Mouse (Mus musculus) urinary bladder, postnatal 36 days (tissue): ENCODE results near the gene Fam71e2.

Experiments
- DNase-seq, 2 experiments: peaks; one replicate each; pipeline ENCODE4 v3.0.0; 2022; ENCODE audit warnings: low spot score in 2 of 2, mixed read lengths in 1 of 2

The Fam71e2 gene

DNA sequence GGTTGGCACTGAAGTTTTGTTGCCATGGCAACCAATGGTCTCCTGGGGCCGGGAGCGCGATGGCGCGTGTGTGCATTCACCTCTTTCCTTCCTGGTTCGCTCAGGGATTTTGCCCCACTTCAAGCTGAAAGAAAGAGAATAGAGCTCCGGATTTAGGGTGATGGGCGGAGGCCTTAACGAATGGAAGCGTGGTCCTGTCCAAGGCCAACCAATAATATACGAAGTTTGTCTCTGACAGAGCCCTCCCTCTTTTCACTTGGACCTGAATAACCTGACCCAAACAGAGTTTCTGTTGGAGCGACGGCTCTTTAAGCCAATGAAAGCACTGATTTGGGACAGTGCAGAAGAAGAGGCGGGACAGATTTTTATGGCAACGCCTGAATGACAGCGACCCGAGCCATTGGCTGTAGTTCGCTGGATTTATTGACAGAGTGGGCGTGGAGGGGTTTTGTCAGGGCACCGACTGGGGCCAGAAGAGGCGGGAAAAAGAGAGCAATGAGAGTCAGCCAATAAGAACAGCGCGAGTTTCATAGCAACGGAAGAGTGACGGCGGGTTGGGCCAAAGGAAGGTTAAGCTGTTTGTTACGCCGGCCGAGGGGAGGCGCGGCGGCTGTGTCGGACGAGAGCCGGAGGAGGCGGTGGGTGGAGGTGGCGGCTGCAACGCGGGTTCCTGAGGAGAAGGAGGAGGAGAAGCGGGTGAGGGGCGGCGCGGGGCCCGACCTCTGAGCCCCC, 31.4 kb downstream of the Fam71e2 start, which contains the start of gene Kmt5c:
Gene Kmt5c, plus strand, starts transcription at position 572 of the 732 bp plus-strand sequence.
- peak; percentile 97 to 98 for DNase-seq

- no peak for DNase-seq
These were observed 32.0 kb downstream of the Fam71e2 start for GRCm38 (mm10) chr7:4739041-4739543.

- DNase-seq: no peak
These were observed 38.1 kb downstream of the Fam71e2 start for GRCm38 (mm10) chr7:4732968-4733392.

DNA sequence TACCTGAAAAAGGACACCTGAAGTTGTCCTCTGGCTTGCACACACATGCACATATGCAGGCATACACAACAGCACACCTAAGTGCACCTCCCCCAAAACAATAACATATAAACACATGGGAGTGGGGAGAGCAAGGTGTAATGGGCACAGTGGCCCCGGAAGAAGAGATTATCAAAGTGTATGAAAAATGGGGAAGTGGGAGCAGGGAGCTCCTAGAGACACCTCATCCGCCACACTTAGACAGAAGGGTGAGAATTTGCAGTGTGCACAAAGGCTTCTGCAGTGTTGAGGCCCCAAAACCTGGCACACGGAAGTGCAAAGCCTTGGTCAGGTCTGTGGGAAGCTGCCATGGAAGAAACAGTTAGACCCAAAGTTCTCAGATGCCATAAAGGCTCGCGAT, 40.0 kb downstream of the Fam71e2 start:
- DNase-seq: no peak

DNA sequence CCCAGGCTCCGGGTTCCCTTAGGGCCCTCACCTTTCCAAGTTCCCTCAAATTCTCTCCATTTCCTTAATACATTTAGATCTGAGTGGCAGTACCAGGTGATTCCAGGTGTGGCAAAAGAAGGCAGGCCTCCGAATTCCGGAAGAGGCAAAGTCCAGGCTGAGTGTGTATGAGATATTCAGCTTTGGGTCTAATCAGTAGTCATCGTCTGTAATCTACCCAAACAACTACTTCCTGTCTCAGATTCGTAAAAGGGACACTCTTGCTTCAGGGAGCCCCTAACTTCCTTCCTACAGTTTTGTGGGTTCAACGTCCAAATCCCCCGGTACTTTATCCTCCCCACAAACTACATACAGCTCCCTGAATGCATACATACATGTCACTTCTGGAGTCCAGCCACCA, 45.9 kb downstream of the Fam71e2 start, which contains the start of gene Tmem150b:
Gene Tmem150b, minus strand, starts transcription at position 81 of the 400 bp plus-strand sequence.
- no peak for DNase-seq

GRCm38 (mm10) chr7:4724359-4724758, 46.7 kb downstream of the Fam71e2 start:
- no peak for DNase-seq

DNA sequence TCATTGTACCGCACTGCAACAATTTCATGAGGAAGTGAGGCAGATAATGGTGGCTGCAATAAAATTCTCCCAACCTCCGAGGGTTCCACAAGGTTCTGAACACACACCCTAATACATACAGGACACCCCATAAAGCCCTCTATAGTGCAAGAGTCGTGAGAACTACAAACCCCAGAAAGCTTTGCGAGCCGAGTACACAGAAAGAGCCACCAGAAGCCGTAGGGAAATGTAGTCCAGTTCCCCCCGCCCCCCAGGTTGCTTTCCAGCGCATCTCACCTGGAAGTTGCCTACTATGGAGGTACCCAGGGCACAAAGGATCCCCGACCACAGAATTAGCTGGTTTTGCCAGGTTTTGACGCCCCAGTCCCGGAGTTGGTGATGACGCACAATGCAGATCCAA, 47.6 kb downstream of the Fam71e2 start:
- DNase-seq: no peak

DNA sequence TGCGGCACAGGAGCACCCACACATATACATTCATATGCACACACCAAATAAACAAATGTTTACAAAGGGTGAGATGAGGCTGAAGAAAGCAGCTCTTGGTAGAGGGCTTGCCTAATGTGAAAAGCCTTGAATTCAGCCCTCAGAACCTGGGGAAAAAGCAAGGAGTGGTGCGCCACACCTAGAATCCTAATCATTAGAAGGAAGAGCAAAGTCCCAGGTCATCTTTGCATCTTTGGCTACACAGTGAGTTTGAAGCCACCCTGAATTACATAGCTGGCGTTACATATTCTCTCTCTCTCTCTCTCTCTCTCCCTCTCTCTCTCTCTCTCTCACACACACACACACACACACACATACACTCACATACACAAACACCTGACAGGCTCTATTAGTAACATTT, 51.8 kb downstream of the Fam71e2 start:
- no peak for DNase-seq

GRCm38 (mm10) chr7:4716955-4717354, 54.1 kb downstream of the Fam71e2 start:
- DNase-seq: no peak

DNA sequence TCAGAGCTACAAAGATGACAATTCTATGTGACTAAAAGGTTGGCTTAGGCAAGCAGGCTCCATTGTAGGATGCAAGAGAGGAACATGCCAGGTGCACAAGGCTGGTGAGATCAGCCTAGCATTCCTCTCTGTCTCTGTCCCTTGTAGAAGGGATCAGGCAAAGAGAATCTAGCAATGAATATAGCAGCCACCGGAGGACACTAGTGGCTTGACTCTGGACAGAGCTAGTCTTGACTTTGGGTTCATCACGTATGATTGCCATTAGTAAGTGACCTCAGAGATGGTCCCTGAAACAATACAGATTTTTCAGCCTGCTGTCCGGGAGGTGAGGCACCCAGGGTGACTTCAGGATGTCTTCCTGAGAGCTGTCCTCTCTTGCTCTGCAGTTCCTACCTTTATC, 58.5 kb downstream of the Fam71e2 start:
- DNase-seq: no peak

DNA sequence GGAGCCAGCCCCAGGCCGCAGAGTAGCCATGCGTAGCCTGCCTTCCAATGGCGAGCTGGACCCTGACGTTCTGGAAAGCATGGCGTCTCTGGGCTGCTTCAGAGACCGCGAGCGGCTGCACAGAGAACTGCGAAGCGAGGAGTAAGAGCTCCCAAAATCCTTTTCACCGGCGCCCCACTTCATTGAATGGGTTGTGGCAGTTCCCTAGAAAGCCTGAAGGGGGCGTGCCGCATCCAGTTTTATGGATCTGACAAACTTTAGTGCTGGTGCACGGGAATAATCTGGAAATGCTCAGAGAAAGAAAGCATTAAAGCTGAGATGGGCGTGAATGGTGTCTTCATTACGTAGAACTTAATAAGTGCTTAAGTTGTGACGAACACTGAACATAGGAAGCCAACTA, 66.0 kb downstream of the Fam71e2 start:
- DNase-seq: peak in 1 of 2 experiments; percentile 22
